Mouse (Mus musculus): ENCODE measurements around the gene Wdr45.
A peak's percentile ranks its signal among the peaks of the same experiment; 100 is the strongest.

The Wdr45 gene

GRCm38 (mm10) chrX:7764657-7765280, 50.6 kb downstream of the Wdr45 start:
- DNase-seq, result no peak

GRCm38 (mm10) chrX:7765281-7765670, 51.1 kb downstream of the Wdr45 start:
- DNase-seq, result peak in 1 of 2 experiments; percentile 6

GRCm38 (mm10) chrX:7765764-7766163, 51.6 kb downstream of the Wdr45 start:
- DNase-seq, result peak; percentile 83 to 87

GRCm38 (mm10) chrX:7769302-7770017, 55.3 kb downstream of the Wdr45 start:
- DNase-seq, result no peak

DNA sequence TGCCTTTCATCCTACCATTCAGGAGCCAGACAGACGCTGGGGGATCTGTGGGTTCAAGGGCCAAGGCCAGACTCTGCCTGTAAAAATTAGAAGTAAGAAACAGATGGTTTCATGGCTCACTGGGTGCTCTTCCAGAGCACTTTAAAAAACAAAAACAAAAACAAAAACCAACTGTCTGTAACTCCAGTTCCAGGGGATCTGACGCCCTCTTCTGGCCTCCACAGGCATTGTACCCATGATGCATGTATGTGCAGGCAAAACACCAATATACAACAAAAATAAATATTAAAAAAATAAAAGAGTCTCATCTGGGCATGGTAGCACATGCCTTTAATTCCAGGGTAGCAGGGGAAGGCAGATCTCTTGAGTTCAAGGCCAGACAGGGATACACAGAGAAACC, 58.6 kb downstream of the Wdr45 start:
- no peak for DNase-seq

DNA sequence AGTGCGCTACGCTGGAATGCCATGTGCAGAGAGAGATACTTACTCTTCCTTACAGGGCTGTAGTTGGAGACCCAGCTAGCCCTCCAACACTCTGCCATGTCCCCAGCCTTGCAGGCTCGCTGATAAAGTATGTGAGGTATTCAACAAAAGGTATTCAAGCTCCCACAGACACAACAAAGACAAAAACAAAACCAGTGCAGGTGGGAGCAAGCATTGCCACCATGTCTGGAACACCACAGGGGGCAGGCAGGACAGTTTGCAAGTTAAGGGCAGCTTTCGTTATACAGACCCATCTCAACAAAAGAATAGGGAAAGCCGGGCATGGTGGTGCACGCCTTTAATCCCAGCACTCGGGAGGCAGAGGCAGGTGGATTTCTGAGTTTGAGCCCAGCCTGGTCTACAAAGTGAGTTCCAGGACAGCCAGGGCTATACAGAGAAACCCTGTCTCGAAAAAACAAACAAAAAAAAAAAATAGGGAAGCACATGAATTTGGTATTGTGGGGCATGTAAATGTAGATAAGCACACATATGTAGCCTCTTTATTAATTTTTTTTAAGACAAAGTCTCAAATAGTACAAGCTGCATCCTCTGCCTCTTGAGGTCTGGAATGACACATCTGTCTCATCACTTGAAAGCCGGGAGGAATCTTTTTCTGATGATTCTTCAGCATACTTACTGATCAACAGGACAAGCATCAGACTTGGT, 61.5 kb downstream of the Wdr45 start:
- DNase-seq, result no peak

DNA sequence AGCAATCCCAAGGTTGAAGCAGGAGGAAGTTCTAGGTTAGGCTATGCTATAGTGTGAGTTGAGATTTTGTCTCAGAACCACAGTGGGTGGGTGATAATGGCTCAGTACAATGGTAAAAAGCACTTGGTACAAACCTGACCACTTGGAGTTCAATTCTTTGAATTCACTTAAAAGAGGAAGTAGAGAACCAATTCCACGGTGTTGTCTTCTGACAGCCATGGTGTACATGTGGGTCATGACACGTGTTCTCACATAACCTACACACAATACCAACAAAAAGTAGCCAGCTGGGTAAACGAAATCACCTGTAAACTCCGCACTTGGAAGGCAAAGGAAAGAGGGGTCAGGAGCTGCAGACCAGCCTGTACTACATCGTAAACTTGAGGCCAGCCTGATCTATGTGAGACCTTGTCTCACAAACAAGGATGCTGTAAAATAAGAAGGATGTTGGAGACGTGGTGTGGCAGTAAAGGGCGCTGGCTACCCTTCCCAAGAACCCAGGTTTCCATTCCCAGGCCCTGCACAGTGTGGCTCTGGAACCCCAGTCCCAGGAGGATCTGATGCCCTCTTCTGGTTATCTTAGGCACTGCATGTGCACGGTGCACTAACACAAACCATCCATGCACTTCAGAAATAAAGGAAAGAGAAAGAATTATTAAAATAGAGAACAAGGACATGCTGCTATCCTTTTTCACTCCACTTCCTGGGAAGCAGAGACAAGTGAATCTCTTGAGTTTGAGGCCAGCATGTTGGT, 62.4 kb downstream of the Wdr45 start:
- peak; percentile 25 to 39 for DNase-seq
